Mouse (Mus musculus): Measurements from ENCODE around the gene Sf3a1. TPM values are rescaled to one million over a fixed set of nuclear protein-coding genes. Genes with fewer than 3 reads are reported as not detected.
"Not testable (repeated sequence)": the region's sequence is repeated elsewhere in the genome, so short reads cannot be mapped to it uniquely, and the experiment has no call there.

Gene Sf3a1
- polyA plus RNA-seq, 1 experiment from 2014 or later: 68.7 TPM

GRCm38 (mm10) chr11:4164701-4165100 is 4.6 kb downstream of the Sf3a1 start:
- Histone ChIP-seq H3K27ac (ENCODE audit: low read depth) (no peak overlapping the region), H3K4me3 (ENCODE audit: low read depth, low read length) (no peak overlapping the region), H3K27me3 (ENCODE audit: insufficient read depth, low read length) (no peaks in the 10 kb centered on the region), H3K4me1 (ENCODE audit: insufficient read depth) (peaks cover 7% of the 10 kb centered on the region; the same call in 1 of the 2 replicates), H3K4me2 (no peak overlapping the region), H3K9me3 (ENCODE audit: low read depth, low read length) (no peaks in the 10 kb centered on the region), H3K36me3 (ENCODE audit: insufficient read depth) (peaks cover 86% of the 10 kb centered on the region), H3K9ac (no peak overlapping the region)
- WGBS: 91% methylated on average over 2 of the region's 2 CpGs
- TF ChIP-seq CTCF (IDR thresholded peaks at IDR 0.05; ENCODE audit: low read depth): no peak
- DNase-seq (no peak), ATAC-seq (ENCODE audit: insufficient read depth) (no peak)

GRCm38 (mm10) chr11:4166467-4167090 is 6.4 kb downstream of the Sf3a1 start:
- peaks cover 100% of the 10 kb centered on the region for H3K36me3 ChIP-seq (ENCODE audit: insufficient read depth)
- peaks cover 3% of the 10 kb centered on the region; the same call in 1 of the 2 replicates for H3K4me1 ChIP-seq (ENCODE audit: insufficient read depth)
- no peak overlapping the region for H3K27ac ChIP-seq (ENCODE audit: low read depth)
- H3K4me3 ChIP-seq (ENCODE audit: low read depth, low read length): no peak overlapping the region
- 87% methylated on average over 7 of the region's 7 CpGs for WGBS
- TF ChIP-seq CTCF (IDR thresholded peaks at IDR 0.05; ENCODE audit: low read depth): no peak
- DNase-seq (no peak), ATAC-seq (ENCODE audit: insufficient read depth) (no peak)
- H3K9me3 ChIP-seq (ENCODE audit: low read depth, low read length): no peaks in the 10 kb centered on the region
- H3K9ac ChIP-seq: no peak overlapping the region
- H3K27me3 ChIP-seq (ENCODE audit: insufficient read depth, low read length): no peaks in the 10 kb centered on the region
- H3K4me2 ChIP-seq: no peak overlapping the region

- H3K9me3 ChIP-seq (ENCODE audit: low read depth, low read length): no peaks in the 10 kb centered on the region
- no peak for DNase-seq
- no peak overlapping the region for H3K9ac ChIP-seq
- no peak for ATAC-seq (ENCODE audit: insufficient read depth)
- peaks cover 100% of the 10 kb centered on the region for H3K36me3 ChIP-seq (ENCODE audit: insufficient read depth)
- H3K4me2 ChIP-seq: no peak overlapping the region
- no peaks in the 10 kb centered on the region for H3K4me1 ChIP-seq (ENCODE audit: insufficient read depth)
- no peak for TF ChIP-seq CTCF (IDR thresholded peaks at IDR 0.05; ENCODE audit: low read depth)
- no peak overlapping the region for H3K4me3 ChIP-seq (ENCODE audit: low read depth, low read length)
- 92% methylated on average over 5 of the region's 5 CpGs for WGBS
- H3K27ac ChIP-seq (ENCODE audit: low read depth): no peak overlapping the region
- H3K27me3 ChIP-seq (ENCODE audit: insufficient read depth, low read length): no peaks in the 10 kb centered on the region
These were observed 14.4 kb downstream of the Sf3a1 start for GRCm38 (mm10) chr11:4174586-4174985.

GRCm38 (mm10) chr11:4177716-4178115 is 17.6 kb downstream of the Sf3a1 start:
- Histone ChIP-seq H3K4me3 (ENCODE audit: low read depth, low read length) (no peak overlapping the region), H3K9me3 (ENCODE audit: low read depth, low read length) (no peaks in the 10 kb centered on the region), H3K36me3 (ENCODE audit: insufficient read depth) (peaks cover 99% of the 10 kb centered on the region), H3K4me2 (no peak overlapping the region), H3K27ac (ENCODE audit: low read depth) (no peak overlapping the region), H3K4me1 (ENCODE audit: insufficient read depth) (no peaks in the 10 kb centered on the region), H3K9ac (no peak overlapping the region), H3K27me3 (ENCODE audit: insufficient read depth, low read length) (no peaks in the 10 kb centered on the region)
- no peak for ATAC-seq (ENCODE audit: insufficient read depth)
- no peak for TF ChIP-seq CTCF (IDR thresholded peaks at IDR 0.05; ENCODE audit: low read depth)
- DNase-seq: no peak
- 62% methylated on average over 4 of the region's 4 CpGs for WGBS

- DNase-seq: no peak
- no peak overlapping the region for H3K4me2 ChIP-seq
- H3K36me3 ChIP-seq (ENCODE audit: insufficient read depth): peaks cover 62% of the 10 kb centered on the region
- H3K27me3 ChIP-seq (ENCODE audit: insufficient read depth, low read length): no peaks in the 10 kb centered on the region
- 40% methylated on average over 1 of the region's 1 CpGs for WGBS
- no peak overlapping the region for H3K9ac ChIP-seq
- TF ChIP-seq CTCF (IDR thresholded peaks at IDR 0.05; ENCODE audit: low read depth): no peak
- H3K27ac ChIP-seq (ENCODE audit: low read depth): no peak overlapping the region
- H3K9me3 ChIP-seq (ENCODE audit: low read depth, low read length): no peaks in the 10 kb centered on the region
- no peak overlapping the region for H3K4me3 ChIP-seq (ENCODE audit: low read depth, low read length)
- ATAC-seq (ENCODE audit: insufficient read depth): no peak
- H3K4me1 ChIP-seq (ENCODE audit: insufficient read depth): no peaks in the 10 kb centered on the region
These were observed 21.9 kb downstream of the Sf3a1 start for GRCm38 (mm10) chr11:4182061-4182460.

GRCm38 (mm10) chr11:4183511-4183910 is 23.4 kb downstream of the Sf3a1 start:
- H3K27me3 ChIP-seq (ENCODE audit: insufficient read depth, low read length): no peaks in the 10 kb centered on the region
- no peak overlapping the region for H3K4me2 ChIP-seq
- H3K27ac ChIP-seq (ENCODE audit: low read depth): no peak overlapping the region
- H3K9me3 ChIP-seq (ENCODE audit: low read depth, low read length): no peaks in the 10 kb centered on the region
- H3K36me3 ChIP-seq (ENCODE audit: insufficient read depth): peaks cover 47% of the 10 kb centered on the region
- no peak overlapping the region for H3K4me3 ChIP-seq (ENCODE audit: low read depth, low read length)
- ATAC-seq (ENCODE audit: insufficient read depth): no peak
- no peak for TF ChIP-seq CTCF (IDR thresholded peaks at IDR 0.05; ENCODE audit: low read depth)
- H3K9ac ChIP-seq: no peak overlapping the region
- no peaks in the 10 kb centered on the region for H3K4me1 ChIP-seq (ENCODE audit: insufficient read depth)
- no peak for DNase-seq

GRCm38 (mm10) chr11:4184251-4184952 is 24.3 kb downstream of the Sf3a1 start:
- H3K9me3 ChIP-seq (ENCODE audit: low read depth, low read length): no peaks in the 10 kb centered on the region
- no peak overlapping the region for H3K9ac ChIP-seq
- no peaks in the 10 kb centered on the region for H3K27me3 ChIP-seq (ENCODE audit: insufficient read depth, low read length)
- no peak overlapping the region for H3K4me2 ChIP-seq
- ATAC-seq (ENCODE audit: insufficient read depth): no peak
- peaks cover 38% of the 10 kb centered on the region for H3K36me3 ChIP-seq (ENCODE audit: insufficient read depth)
- no peak overlapping the region for H3K4me3 ChIP-seq (ENCODE audit: low read depth, low read length)
- no peaks in the 10 kb centered on the region for H3K4me1 ChIP-seq (ENCODE audit: insufficient read depth)
- DNase-seq: no peak
- no peak overlapping the region for H3K27ac ChIP-seq (ENCODE audit: low read depth)
- no peak for TF ChIP-seq CTCF (IDR thresholded peaks at IDR 0.05; ENCODE audit: low read depth)
- 67% methylated on average over 4 of the region's 4 CpGs for WGBS

GRCm38 (mm10) chr11:4185480-4185879 is 25.3 kb downstream of the Sf3a1 start:
- not testable (repeated sequence) for H3K4me2 ChIP-seq; H3K27ac ChIP-seq (ENCODE audit: low read depth)
- WGBS: 86% methylated on average over 6 of the region's 6 CpGs

More at GRCm38 (mm10) chr11:4185480-4185879, 25.3 kb downstream of the Sf3a1 start:
- not testable (repeated sequence) for H3K27me3 ChIP-seq (ENCODE audit: insufficient read depth, low read length); ATAC-seq (ENCODE audit: insufficient read depth); H3K4me1 ChIP-seq (ENCODE audit: insufficient read depth); H3K9ac ChIP-seq; H3K9me3 ChIP-seq (ENCODE audit: low read depth, low read length); H3K4me3 ChIP-seq (ENCODE audit: low read depth, low read length); DNase-seq
- H3K36me3 ChIP-seq (ENCODE audit: insufficient read depth): peaks cover 28% of the 10 kb centered on the region

Measured in lung, embryonic 14.5 days (tissue).